Mouse (Mus musculus) forebrain, embryonic 12.5 days (tissue): ENCODE results near the gene Trem2. TPM values are rescaled to one million over a fixed set of nuclear protein-coding genes. Genes with fewer than 3 reads are reported as not detected.
"Not testable (repeated sequence)": the region's sequence is repeated elsewhere in the genome, so short reads cannot be mapped to it uniquely, and the experiment has no call there.

ENCODE experiments used
- ATAC-seq: fragments of 200-750 bp; cut with Nextera tagmentation; 2 replicates; pipeline ENCODE4 v1.8.0; 2017; ENCODE audit warnings: moderate TSS enrichment; ENCODE audit not compliant: low FRiP score
- H3K27ac ChIP-seq: fragments of 300-500 bp; sonication (generic); 2 replicates; pipeline ENCODE4 v1.5.1; 2016; ENCODE audit warnings: mild to moderate bottlenecking
- H3K27me3 ChIP-seq: fragments of 300-500 bp; sonication (generic); 2 replicates; pipeline ENCODE4 v1.6.1; 2016; ENCODE audit warnings: mild to moderate bottlenecking
- H3K36me3 ChIP-seq: fragments of 300-500 bp; sonication (generic); replicated peaks from 2 replicates; pipeline ENCODE4 v1.6.1; 2016; ENCODE audit warnings: mild to moderate bottlenecking
- H3K4me1 ChIP-seq: fragments of 300-500 bp; sonication (generic); 2 replicates; pipeline ENCODE4 v1.6.1; 2016
- H3K4me2 ChIP-seq: fragments of 300-500 bp; sonication (generic); 2 replicates; pipeline ENCODE4 v1.6.1; 2016; ENCODE audit warnings: mild to moderate bottlenecking, moderate library complexity
- H3K4me3 ChIP-seq: fragments of 300-500 bp; sonication (generic); replicated peaks from 2 replicates; pipeline ENCODE4 v1.5.1; 2016; ENCODE audit warnings: mild to moderate bottlenecking
- H3K9ac ChIP-seq: fragments of 300-500 bp; sonication (generic); 2 replicates; pipeline ENCODE4 v1.6.1; 2016; ENCODE audit warnings: mild to moderate bottlenecking
- H3K9me3 ChIP-seq: fragments of 300-500 bp; sonication (generic); 2 replicates; pipeline ENCODE4 v1.6.1; 2016
- WGBS: fragments of 180-500 bp; shearing (Covaris S2); methylation state at CpG from one replicate; pipeline ENCODE4 v1.1.7; 2016; 5-methylcytosine and 5-hydroxymethylcytosine counted together
- polyA plus RNA-seq: library from polyadenylated mRNA; unstranded; fragments of >200 nt; fragmentation: Nextera tagmentation; extraction: Ambion mirVana; gene quantifications from 2 replicates; pipeline ENCODE4 v1.2.1, GENCODE M21; 2016

Trem2 gene
- polyA plus RNA-seq, 1 experiment from 2014 or later, result 2.4 TPM

DNA sequence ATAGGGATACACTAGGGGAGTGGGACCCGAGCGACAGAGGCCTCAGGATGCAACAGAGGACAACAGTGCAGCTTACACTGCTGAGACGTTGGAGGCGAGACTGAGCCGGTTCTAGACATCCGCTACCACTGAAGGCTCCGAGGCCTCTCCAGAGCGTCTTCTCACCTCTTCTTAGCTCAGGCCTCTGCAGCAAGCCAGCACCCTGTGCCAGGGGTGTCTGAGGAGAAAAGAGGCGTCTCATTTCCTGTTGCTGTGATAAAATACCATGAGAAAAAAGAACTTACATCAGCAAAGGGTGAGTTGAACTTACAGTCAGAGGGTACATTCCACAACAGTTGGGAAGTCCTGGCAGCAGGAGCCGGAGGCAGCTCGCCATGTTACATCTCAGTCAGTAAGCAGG is 20.6 kb upstream of the Trem2 start:
- no peak overlapping the region for H3K4me2 ChIP-seq
- H3K4me1 ChIP-seq, result no peaks in the 10 kb centered on the region
- H3K9ac ChIP-seq, result no peak overlapping the region
- no peak overlapping the region for H3K4me3 ChIP-seq
- no peaks in the 10 kb centered on the region for H3K36me3 ChIP-seq
- ATAC-seq, result no peak
- H3K27ac ChIP-seq, result no peak overlapping the region
- WGBS, result 91% methylated on average over 11 of the region's 11 CpGs
- H3K27me3 ChIP-seq, result no peaks in the 10 kb centered on the region
- no peaks in the 10 kb centered on the region for H3K9me3 ChIP-seq

DNA sequence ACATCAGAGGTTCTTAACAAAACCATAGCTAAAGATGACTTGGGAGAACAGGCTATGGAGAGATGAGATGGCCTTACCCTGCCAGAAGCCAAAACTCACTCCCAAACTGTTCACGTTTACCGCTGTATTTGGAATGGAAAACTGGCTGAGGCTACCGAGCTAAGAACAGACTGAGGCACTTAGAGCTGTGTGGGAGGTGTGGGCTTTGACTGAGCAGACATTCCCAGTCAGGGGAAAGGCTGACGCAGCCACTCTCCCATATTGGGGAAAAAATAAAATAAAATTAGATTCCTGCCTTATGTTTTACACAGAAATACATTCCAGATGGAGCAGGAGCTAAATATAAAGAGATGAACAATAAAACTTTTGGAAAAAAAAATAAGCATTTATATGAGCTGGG is 19.5 kb upstream of the Trem2 start:
- H3K9me3 ChIP-seq, result no peaks in the 10 kb centered on the region
- WGBS, result 81% methylated on average over 4 of the region's 4 CpGs
- no peak overlapping the region for H3K4me3 ChIP-seq
- H3K4me2 ChIP-seq, result no peak overlapping the region
- no peak overlapping the region for H3K27ac ChIP-seq
- no peaks in the 10 kb centered on the region for H3K4me1 ChIP-seq
- no peak for ATAC-seq
- H3K9ac ChIP-seq, result no peak overlapping the region
- no peaks in the 10 kb centered on the region for H3K36me3 ChIP-seq
- no peaks in the 10 kb centered on the region for H3K27me3 ChIP-seq

DNA sequence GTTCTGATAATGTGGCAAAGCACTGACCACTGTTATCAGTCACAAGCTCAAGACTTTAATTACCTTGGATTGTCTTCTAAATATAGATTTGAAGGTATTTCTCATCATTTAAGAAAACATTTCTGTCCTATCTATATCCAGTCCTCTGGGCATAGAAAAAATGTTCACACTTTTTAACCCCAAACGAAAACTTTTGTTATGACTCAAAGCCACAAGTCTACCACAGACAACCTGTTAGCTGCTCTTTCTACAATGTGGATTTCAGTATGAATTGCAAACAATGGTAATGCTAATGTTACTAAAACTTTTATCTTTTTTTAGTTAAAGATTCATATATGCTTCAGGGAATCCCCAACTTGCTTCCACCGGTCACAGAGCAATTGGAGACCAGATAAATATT is 13.7 kb upstream of the Trem2 start:
- H3K4me3 ChIP-seq, result no peak overlapping the region
- H3K27me3 ChIP-seq, result no peaks in the 10 kb centered on the region
- H3K27ac ChIP-seq, result no peak overlapping the region
- no peaks in the 10 kb centered on the region for H3K9me3 ChIP-seq
- 94% methylated on average over 2 of the region's 2 CpGs for WGBS
- H3K4me2 ChIP-seq, result no peak overlapping the region
- no peaks in the 10 kb centered on the region for H3K36me3 ChIP-seq
- no peak for ATAC-seq
- no peaks in the 10 kb centered on the region for H3K4me1 ChIP-seq
- no peak overlapping the region for H3K9ac ChIP-seq

DNA sequence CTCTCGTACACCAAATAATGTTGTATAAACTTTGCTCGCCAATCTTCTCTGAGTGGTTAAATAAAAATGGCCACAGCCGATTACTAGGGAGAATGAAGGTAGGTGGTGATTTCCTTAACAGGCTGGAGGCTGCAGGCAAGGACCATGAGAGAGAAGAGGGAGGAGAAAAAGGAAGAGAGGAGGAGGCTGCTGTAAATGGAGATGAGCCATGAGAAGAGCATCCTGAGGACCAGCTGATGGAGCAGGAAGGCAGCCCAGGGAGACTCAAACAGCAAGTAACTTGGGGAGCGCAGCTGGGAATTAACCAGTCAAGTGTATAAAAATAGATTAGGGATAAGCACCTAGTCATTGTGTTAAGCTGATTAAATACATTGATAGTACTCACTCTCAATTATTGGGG is 12.0 kb upstream of the Trem2 start:
- Histone ChIP-seq H3K27ac (no peak overlapping the region), H3K36me3 (no peaks in the 10 kb centered on the region), H3K4me1 (no peaks in the 10 kb centered on the region), H3K9me3 (no peaks in the 10 kb centered on the region), H3K4me3 (no peak overlapping the region), H3K4me2 (no peak overlapping the region), H3K9ac (no peak overlapping the region), H3K27me3 (no peaks in the 10 kb centered on the region)
- 83% methylated on average over 4 of the region's 4 CpGs for WGBS
- no peak for ATAC-seq

DNA sequence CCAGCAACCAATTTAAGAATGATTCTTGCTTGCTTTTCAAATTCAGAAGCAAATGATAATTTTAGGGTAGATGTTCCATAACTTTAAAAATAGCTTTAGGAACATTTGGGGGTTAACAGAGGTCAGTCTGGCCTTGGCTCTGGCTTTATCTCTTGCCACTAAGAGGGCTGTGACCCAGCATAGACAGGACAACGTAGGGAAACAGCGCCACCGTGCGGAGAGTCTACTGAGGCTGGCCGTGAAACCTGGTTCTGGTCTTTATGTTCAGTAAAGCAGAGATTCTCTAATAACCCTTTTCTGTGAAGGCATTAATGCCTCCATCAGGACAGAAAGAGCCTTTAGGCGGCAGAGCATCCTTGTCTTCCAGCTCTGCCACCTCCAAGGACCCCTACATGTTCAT is 9.3 kb upstream of the Trem2 start:
- no peak for ATAC-seq
- Histone ChIP-seq H3K36me3 (no peaks in the 10 kb centered on the region), H3K27ac (no peak overlapping the region), H3K4me1 (no peaks in the 10 kb centered on the region), H3K27me3 (no peaks in the 10 kb centered on the region), H3K4me2 (no peak overlapping the region), H3K9ac (no peak overlapping the region), H3K9me3 (no peaks in the 10 kb centered on the region), H3K4me3 (no peak overlapping the region)
- WGBS, result 2% methylated on average over 6 of the region's 6 CpGs

DNA sequence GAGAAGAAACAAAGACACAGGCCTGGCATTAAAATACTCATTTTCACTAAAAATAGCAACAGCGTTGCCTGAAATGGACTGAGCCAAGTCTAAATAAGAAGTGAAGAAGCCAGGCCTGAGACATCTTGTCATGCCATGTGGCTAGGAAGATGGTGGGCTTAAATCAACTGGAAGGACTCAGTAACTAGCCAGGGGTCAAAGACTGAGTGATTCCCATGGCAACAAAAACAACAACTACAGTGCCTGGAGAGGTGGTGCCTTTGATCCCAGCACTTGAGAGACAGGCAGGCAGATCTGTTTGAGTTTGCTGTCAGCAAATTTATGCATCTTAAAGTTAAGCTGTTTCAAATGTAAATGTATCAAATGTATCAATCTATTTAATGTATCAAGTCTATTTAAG is 5.9 kb upstream of the Trem2 start:
- Histone ChIP-seq H3K4me3 (no peak overlapping the region), H3K9me3 (no peaks in the 10 kb centered on the region), H3K4me2 (no peak overlapping the region), H3K27me3 (no peaks in the 10 kb centered on the region), H3K9ac (no peak overlapping the region), H3K27ac (no peak overlapping the region), H3K4me1 (no peaks in the 10 kb centered on the region), H3K36me3 (no peaks in the 10 kb centered on the region)
- 97% methylated on average over 1 of the region's 1 CpGs for WGBS
- no peak for ATAC-seq

DNA sequence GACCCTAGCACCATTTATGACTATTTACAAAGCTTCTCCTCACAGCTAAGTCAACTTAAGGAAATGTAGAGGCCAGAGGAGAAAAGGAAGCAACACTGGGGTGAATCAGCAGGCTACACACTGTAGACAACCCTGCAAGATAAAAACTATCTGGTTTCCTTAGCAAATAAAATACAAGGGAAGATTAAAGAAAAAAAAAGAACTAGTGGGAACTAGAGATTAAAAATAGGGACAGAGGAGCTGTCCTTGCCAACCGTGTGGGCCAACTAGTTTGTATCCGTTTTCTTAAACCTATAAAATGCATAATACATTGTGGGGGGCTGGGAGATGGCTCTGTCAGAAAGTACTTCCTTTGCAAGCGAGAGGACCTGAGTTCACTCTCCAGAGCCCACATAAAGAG is 4.3 kb upstream of the Trem2 start:
- ATAC-seq, result no peak
- no peaks in the 10 kb centered on the region for H3K36me3 ChIP-seq
- H3K4me3 ChIP-seq, result no peak overlapping the region
- H3K4me1 ChIP-seq, result no peaks in the 10 kb centered on the region
- WGBS, result 71% methylated on average over 3 of the region's 3 CpGs
- H3K27ac ChIP-seq, result no peak overlapping the region
- no peak overlapping the region for H3K9ac ChIP-seq
- H3K9me3 ChIP-seq, result no peaks in the 10 kb centered on the region
- H3K4me2 ChIP-seq, result no peak overlapping the region
- H3K27me3 ChIP-seq, result no peaks in the 10 kb centered on the region

DNA sequence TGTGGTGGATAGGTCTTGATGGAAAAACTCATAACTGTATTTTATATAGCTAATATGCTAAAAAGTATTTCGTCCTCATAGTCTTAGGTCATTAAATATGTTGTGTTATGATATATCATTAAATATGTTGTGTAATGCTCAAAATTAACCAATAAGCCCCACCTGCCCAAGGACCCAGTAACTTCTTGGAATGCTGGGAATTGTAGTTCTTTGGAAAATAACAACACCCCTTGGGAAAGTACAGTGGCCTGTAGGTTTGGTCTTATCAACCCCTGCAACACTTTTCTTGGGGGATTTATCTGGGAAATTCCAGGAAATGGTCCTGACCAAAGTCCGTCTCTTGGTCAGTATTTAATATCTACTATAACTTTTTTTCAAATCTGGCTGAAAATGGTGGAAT is 3.1 kb upstream of the Trem2 start:
- Histone ChIP-seq H3K9ac (no peak overlapping the region), H3K4me1 (no peaks in the 10 kb centered on the region), H3K9me3 (no peaks in the 10 kb centered on the region), H3K27me3 (no peaks in the 10 kb centered on the region), H3K36me3 (no peaks in the 10 kb centered on the region), H3K4me3 (no peak overlapping the region), H3K4me2 (no peak overlapping the region), H3K27ac (no peak overlapping the region)
- WGBS, result 84% methylated on average over 2 of the region's 2 CpGs
- no peak for ATAC-seq

DNA sequence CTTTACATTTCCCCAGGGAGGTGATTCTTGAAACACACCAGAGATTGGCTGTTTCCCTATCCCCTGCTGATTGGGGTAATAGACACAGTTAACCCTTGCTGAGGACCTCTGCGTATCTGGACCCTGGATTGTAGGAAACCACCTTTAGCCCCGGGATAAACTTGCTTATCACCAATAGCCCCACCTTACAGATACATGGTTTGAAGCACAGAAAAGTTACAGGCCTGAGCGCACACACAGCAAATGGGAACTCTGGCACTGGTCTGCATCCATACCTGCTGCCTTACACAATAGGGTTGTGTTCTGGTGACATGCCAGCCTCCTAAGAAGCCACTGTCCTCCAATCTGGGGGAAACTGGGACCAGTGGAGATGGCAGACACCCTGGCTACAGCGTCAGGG is 377 bp upstream of the Trem2 start:
- Histone ChIP-seq H3K9me3 (no peaks in the 10 kb centered on the region), H3K27ac (no peak overlapping the region), H3K27me3 (no peaks in the 10 kb centered on the region), H3K36me3 (no peaks in the 10 kb centered on the region), H3K4me1 (no peaks in the 10 kb centered on the region), H3K4me3 (no peak overlapping the region), H3K4me2 (no peak overlapping the region), H3K9ac (no peak overlapping the region)
- ATAC-seq, result no peak
- 87% methylated on average over 4 of the region's 4 CpGs for WGBS

DNA sequence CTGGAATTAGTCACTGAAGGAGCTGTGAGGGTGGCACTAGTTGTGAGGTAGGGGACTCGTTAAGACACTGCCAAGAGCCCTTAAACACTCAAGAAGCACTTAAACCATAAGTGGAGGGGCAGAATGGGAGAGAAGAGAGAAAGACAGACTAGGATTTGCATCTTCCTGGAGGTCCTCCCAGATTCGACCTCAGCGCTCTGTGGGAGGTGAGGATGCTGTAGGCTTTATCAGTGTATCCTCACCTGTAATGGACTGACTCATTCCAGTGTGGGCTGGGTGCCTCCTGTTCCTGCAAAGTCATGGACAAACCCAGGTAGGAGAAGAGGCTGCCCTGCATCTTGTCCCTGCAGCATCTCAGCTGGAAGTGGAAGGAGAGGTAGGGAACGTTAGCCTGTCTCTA is 633 bp downstream of the Trem2 start:
- Histone ChIP-seq H3K4me1 (no peaks in the 10 kb centered on the region), H3K4me3 (no peak overlapping the region), H3K36me3 (no peaks in the 10 kb centered on the region), H3K27me3 (no peaks in the 10 kb centered on the region), H3K4me2 (no peak overlapping the region), H3K9ac (no peak overlapping the region), H3K9me3 (no peaks in the 10 kb centered on the region), H3K27ac (no peak overlapping the region)
- no peak for ATAC-seq
- 65% methylated on average over 4 of the region's 4 CpGs for WGBS

DNA sequence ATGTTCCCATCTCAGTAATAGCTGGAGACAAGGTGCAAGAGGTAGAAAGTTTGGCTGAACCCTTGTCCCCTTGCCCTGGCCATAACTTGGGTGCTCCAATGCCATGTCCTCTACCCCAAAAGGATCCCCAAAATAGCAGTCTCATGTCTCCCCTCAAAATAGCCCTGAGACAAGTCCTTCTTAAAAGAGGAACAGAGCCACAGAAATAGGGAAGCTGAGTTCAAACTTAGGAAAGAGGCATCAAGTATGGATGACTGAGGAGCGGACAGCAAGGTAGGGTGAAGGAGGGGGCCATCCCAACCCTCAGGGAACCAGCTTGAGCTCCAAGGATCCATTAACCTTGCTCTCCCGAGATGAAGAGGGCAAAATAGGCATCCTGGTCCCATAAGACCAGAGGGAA is 1.1 kb downstream of the Trem2 start:
- H3K4me1 ChIP-seq, result no peaks in the 10 kb centered on the region
- no peak overlapping the region for H3K4me2 ChIP-seq
- no peak overlapping the region for H3K27ac ChIP-seq
- H3K36me3 ChIP-seq, result no peaks in the 10 kb centered on the region
- 80% methylated on average over 2 of the region's 2 CpGs for WGBS
- H3K9ac ChIP-seq, result no peak overlapping the region
- ATAC-seq, result no peak
- H3K9me3 ChIP-seq, result no peaks in the 10 kb centered on the region
- H3K27me3 ChIP-seq, result no peaks in the 10 kb centered on the region
- no peak overlapping the region for H3K4me3 ChIP-seq

DNA sequence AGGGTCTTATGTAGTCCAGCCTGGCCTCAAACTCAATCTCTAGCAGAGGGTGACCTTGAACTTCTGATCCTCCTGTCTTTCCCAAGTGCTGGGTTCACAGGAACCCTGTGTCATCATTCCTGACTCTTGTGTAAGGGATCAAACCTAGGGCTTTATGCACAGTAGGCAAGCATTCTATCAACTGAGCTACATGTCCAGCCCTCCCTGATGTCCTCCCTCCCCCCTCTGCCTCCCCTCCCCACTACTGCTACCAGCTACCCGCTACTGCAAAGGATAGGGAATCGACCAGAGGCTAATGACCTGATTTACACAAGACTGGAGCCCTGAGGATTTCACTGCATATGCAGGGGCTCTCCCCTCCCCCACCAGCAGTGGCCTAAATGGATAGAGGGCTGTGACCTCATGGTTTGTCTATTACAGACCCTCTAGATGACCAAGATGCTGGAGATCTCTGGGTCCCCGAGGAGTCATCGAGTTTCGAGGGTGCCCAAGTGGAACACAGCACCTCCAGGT is 4.5 kb downstream of the Trem2 start:
- Histone ChIP-seq H3K9me3 (no peaks in the 10 kb centered on the region), H3K36me3 (no peaks in the 10 kb centered on the region), H3K27me3 (no peaks in the 10 kb centered on the region), H3K4me1 (no peaks in the 10 kb centered on the region), H3K4me2 (no peak overlapping the region), H3K4me3 (no peak overlapping the region), H3K9ac (no peak overlapping the region), H3K27ac (no peak overlapping the region)
- WGBS, result 72% methylated on average over 5 of the region's 5 CpGs
- ATAC-seq, result no peak

DNA sequence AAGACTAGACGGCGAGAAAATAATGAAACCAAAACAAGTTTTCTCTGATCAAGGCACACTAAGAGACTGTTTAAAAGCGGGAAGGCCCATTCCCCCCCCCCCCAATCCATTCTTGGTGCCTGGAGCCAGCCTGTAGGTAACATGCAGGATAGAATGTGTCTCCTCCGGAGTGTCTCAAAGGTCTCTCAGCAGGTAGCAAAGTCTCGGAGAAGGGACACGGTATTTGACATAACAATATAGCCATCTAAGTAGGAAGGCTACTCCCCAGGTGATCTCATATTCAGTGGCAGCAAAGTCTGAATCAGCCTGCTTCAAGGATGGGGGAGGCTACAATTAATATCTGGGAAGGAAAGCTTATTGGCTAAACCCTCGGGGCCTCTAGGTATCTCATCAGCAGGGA is 6.8 kb downstream of the Trem2 start:
- not testable (repeated sequence) for H3K9me3 ChIP-seq, H3K27me3 ChIP-seq, H3K4me2 ChIP-seq, H3K9ac ChIP-seq, H3K4me3 ChIP-seq, ATAC-seq, H3K36me3 ChIP-seq, H3K4me1 ChIP-seq, H3K27ac ChIP-seq
- 68% methylated on average over 7 of the region's 7 CpGs for WGBS

DNA sequence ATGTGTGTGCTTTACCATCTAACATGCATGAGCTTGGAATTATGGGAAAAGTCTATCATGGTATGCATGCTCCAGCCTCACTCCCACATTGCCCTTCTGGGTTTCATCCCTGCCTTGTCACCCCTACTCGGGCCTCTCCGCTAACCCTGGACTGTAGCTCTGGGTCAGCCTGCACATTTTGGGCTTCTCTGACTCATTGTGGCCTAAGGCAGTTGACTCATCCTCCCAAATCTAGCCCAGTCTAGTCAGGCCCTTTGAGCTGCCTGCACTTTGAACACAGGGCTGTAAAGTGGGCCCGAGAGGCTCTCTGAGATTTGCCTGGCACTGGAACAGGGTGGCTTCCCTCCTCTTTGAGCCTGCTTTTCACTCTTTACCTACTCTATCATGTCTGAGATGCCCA is 9.6 kb downstream of the Trem2 start:
- Histone ChIP-seq H3K4me2 (no peak overlapping the region), H3K9me3 (no peaks in the 10 kb centered on the region), H3K27ac (no peak overlapping the region), H3K4me3 (no peak overlapping the region), H3K9ac (no peak overlapping the region), H3K27me3 (no peaks in the 10 kb centered on the region), H3K36me3 (no peaks in the 10 kb centered on the region), H3K4me1 (no peaks in the 10 kb centered on the region)
- no peak for ATAC-seq
- 87% methylated on average over 3 of the region's 3 CpGs for WGBS
